Mouse (Mus musculus): Measurements from ENCODE around the gene Acbd5. TPM values are rescaled to one million over a fixed set of nuclear protein-coding genes. Genes with fewer than 3 reads are reported as not detected.

Acbd5 gene
- total RNA-seq, 4 experiments from 2014 or later = 26.2 to 29.7 (median 27.1) TPM

DNA sequence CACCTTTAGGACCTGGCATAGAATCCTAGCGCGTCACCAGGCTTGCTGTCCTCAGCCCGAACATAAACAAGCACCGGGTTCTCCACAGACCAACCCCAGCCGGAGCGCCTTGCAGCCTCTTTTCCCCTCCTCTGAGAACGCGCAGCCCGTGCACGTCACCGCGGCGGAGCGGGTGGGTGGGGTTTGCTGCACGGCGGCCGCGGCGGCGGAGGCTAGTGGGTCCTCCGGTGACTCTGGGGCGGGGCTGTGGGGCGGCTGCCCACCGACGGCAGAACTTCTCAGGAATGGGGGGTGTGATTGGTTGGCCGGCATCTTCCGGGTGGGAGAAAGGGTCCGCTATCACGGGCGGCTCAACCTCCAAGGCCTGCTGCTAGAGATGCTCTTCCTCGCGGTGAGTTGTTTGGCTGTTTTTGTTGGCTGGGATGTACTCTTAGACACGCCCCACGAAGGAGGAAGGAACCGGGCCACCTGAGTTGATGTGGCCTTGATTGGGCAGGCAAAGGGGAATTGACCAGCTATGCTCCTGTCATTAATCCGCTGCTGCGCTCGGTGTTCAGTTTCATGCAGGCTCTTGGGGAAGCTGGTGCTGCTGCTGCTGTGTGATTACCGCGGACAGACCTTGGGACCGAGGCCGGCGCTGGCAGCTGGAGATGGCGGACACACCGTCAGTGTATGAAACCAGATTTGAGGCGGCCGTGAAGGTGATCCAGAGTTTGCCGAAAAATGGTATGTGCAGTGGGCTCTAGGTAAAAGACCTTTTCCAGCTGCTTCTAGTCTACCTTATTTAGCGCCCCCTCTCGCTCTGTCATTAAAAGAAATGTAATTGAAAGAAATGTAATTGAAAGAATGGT lies 1.2 kb downstream of the Acbd5 start:
- DNase-seq (ENCODE audit: low spot score in 2 of 2) = peak; percentile 81 to 83

DNA sequence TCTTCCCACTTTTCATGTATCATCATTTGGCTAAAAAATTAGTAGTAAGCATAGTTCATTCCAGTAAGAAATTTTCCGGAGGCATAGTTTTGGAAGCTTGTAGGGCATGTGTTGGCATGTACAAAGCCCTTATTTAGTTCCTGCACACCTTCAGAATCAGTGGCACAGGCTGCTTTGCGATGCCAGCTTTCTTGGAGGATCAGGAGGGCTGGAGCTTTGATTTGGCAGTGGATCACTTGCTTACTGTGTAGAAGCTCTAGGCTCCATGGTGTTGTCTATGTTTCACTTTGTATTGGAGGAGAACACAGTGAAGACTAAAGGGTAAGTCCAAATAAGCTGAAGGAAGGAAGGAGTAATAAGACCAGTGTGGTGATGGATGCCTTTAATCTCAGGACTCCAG lies 2.5 kb downstream of the Acbd5 start:
- DNase-seq (ENCODE audit: low spot score in 2 of 2) = no peak

DNA sequence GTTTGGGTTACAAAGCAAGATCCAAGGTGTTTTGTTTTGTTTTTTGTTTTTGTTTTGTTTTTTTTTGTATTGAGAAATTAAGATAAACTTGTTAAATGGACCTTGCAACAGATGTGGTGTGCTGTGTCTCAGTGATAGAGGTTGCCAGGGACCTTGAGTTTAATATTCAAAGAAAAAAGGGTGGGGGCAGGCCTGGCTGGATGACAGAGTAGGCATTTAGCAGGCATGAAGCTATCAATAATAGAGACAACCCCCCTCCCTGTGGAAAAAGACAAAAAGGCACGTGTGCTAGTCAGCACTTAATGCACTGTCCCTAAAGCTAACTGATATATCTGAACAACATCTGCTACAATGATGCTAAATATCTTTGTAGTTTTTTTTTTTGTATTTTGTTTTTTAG lies 3.4 kb downstream of the Acbd5 start:
- DNase-seq (ENCODE audit: low spot score in 2 of 2) = no peak

DNA sequence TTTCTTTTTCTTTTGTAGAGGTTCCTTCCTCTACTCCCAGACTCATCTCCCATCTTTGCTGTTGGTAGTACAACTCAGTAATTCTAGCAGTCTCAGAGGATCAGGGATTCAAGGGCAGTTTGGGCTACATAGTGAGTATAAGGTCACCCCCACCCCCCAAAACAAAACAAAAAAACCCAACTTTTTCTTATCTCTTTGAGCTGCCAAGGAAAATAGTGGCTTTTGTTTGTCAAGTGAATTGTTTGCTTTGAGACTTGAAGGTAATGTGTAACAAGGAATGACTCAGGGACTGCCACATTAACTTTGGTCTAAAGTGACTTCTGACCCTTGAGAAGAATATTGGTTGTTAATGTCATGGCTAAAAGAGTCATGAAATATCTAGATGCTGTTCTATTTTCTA lies 7.9 kb downstream of the Acbd5 start:
- DNase-seq (ENCODE audit: low spot score in 2 of 2) = no peak

DNA sequence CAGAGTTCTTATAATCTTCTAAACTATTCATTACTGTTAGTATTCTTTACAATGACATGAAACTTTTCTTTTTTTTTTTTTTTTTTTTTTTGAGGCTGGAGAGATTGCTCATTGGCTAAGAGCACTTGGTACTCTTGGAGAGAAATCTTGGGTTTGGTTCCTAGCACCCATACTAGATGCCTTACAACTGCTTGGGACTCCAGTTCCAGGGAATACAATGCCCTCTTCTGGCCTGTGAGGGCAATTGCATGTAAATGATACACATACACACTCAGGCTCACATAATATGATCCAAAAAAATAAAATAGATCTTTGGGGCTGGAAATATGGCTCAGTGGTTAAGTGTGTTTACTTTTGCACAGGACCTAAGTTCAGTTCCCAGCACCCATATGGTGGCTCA lies 8.8 kb downstream of the Acbd5 start:
- DNase-seq (ENCODE audit: low spot score in 2 of 2) = no peak

DNA sequence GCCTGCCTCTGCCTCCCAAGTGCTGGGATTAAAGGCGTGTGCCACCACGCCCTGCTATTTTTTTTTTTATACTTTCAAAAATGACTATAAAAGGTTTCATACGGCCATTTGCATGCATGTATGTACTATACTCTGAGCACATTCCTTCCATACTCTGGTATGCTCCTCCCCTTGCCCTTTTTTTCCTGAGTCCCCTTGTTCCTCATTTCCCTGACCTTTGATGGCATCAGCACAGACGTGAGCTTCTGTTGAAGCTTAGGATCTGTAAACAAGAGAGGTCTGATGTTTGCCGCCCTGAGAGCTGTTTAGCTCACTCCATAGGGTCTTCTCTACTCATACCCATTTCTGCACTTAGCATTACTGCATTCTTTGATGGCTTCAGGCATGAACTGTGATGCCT lies 9.7 kb downstream of the Acbd5 start:
- DNase-seq (ENCODE audit: low spot score in 2 of 2) = no peak

DNA sequence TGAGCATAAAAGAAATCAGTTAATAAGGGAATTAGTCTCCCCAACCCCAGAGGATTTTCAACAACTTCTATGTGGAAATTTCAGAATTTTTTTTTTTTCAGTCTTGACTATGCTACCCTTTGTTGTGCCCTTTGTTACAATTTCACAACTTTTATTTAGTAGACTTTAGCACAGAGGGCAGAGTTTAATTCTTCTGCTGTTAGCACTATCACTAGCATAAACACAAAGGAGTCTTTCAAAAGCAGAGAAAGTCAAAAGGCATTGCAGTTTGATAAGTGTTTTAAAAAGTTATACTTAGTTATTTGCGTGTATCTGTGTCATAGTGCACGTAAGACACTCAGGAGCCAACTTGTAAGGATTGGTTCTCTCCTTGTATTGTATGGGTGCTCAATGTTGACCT lies 10.6 kb downstream of the Acbd5 start:
- DNase-seq (ENCODE audit: low spot score in 2 of 2) = no peak

DNA sequence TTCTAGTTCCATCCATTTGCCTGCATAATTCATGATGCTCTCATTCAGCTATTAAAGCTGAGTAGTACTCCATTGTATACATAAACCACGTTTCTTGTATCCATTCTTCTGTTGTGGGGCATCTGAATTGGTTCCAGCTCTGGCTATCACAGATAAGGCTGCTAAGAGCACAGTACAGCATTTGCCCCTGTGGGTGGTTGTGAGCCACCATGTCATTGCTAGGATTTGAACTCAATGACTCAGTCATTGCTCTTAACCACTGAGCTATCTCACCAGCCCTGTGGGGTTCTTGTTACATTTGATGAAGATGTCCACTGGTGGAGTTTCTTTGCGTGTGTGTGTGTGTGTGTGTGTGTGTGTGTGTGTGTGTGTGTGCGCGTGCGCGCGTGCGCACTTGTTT lies 16.6 kb downstream of the Acbd5 start:
- DNase-seq (ENCODE audit: low spot score in 2 of 2) = no peak

DNA sequence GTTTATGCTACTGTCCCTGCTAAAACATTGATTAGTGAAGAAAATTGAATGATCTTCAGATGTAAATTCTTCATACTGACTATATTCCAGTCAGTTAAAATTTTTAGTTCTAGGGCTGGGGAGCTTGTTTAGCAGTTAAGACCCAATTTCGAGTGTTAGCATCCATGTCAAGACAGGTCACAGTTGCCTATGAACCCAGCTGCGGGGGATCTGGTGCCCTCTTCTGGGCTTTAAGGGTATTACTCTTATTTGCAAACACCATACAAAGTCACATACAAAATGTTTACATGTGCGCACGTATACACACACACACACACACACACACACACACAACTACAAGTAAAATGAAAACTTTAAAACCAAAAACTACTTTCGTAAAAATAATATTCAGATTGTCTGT lies 24.2 kb downstream of the Acbd5 start:
- DNase-seq (ENCODE audit: low spot score in 2 of 2) = no peak

DNA sequence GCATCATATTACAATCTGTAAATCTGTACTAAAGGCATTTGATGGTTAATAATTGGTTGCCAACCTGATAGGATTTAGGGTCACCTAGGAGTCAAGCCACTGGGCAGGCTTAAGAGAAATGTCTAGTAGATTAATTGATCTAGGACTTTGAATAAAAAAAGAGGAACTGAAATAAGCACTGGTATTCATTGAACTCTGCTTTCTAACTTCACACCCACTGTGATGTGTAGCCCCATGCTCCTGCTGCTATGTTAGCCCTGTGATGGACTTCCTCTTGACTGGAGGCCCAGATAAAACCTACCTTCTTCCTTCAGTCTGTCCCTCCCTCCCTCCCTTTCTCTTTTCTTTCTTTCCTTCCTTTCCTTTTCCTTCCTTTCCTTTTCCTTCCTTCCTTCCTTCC lies 29.1 kb downstream of the Acbd5 start:
- DNase-seq (ENCODE audit: low spot score in 2 of 2) = no peak

DNA sequence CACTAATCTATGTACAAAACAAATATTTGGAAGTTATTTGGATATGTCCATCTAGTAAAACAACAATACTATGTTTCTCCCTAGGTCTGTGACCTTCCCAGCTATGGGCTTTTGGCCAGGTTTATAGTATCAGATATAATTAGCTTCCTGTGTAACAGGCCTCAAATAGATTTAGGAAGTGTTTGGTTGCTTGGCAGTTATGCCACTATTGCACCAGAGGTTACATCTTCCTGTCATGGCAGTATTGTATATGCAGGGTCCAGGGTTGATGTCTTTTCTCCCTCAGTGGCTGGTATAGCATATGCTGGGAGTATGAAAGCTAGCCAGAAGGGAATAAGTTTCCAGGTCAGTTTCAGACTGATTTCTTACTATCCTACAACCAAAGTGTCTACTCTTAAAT lies 34.3 kb downstream of the Acbd5 start:
- DNase-seq (ENCODE audit: low spot score in 2 of 2) = no peak

DNA sequence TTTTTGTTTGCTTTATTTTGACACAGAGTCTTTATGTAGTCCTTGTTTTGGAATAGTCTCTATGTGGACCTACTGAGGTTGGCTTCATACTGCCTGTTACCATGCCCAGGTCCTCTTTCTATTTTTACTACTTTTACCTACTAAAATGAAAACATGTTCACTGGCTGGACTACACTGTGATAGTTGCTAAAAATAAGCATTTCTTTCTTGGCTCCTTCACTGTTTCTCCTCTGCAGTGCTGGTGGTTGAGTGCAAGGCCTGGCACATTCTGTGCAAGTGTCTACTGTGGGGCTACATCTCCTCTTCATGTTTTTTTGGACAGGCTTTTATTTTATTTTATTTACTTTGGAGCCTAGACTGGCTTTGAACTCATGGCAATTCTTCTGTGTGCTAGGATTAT lies 51.6 kb downstream of the Acbd5 start:
- no peak for DNase-seq (ENCODE audit: low spot score in 2 of 2)

DNA sequence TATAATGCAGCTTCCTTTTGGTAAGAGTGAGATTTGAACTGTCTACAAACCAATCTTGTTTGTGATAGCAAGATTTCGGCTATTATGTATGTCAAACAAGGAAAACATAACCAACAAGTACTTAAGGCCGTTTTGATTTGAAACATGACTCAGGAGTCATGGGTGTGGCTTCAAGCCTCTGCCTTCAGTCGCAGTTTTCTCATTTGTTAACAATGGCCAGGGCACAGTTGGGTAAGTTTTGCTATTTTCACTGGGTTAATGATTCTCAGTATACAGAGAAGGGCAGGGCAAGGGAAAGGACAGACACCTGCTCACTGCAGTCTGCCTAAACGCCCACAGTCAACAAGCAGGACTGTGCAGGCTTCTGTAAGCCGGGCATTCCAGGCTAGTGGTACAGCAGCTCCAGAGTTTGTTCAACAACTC lies 87.2 kb downstream of the Acbd5 start:
- no peak for DNase-seq (ENCODE audit: low spot score in 2 of 2)

DNA sequence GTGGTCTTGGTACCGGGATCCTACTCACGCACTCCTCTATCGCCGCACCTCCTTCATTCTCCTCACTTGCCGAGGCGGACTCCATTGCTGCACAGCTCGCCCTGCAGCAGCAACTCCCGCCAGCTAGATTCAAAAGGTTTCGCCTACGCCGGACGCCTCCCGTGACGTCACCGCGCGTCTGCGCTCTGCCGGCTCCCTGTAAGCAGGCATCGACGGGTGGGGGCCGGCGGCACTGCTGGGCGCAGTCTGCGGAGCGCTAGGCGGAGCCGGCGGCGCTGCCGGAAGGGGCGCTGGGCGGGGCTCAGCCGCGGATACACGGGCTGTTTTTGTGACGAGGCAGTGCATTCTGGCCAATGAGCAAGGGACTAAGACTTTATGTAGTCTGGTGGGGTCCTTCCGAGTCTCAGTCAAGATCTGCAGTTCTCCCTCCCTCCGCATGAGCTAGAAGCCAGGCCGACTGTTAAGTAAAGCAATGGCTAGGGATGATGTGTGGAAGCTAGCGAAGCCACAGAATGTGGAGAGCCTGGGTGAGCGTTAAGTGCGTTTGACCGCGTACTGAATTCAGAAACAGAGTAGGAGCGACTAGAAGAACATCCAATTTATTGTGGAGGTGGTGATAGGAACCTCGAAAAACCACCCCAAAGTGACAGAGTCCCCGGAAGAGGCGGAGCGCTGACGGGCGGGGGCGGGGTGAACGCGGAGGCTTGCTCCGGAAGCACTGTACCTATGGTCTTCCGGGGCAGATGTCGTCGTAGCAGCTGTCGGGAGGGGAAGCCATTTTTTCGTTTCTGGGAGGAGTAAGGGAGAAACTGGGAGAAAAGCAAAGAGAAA lies 88.0 kb downstream of the Acbd5 start, which contains the start of the genes Mastl and Yme1l1:
Mastl (minus strand) TSS at position 248 of the 831 bp plus-strand sequence.
Yme1l1 (plus strand) TSS at position 593 of the 831 bp plus-strand sequence.
- DNase-seq (ENCODE audit: low spot score in 2 of 2) = peak; percentile 92 to 96

DNA sequence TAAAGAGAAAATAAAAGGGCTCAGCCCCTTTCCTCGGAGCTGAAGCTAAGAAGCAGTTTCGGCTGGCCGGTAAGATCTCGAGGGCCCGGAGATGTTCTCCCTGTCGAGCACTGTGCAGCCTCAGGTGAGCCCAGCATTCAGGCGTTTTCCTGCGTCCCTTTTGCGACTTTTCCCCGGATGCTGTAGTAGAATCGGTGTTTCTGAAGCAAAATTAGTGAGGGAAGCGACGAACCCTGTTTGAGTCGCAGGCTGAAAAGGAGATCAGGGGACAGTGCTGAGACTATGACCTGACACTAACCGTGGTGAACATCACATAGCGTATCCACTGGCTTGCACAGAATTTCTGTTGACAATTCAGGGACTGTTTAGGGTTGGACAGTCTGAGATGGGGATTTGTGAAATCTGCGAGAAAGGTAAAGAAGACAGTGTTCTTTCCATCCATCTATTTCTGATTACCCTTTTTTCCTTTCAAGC lies 88.7 kb downstream of the Acbd5 start:
- no peak for DNase-seq (ENCODE audit: low spot score in 2 of 2)

Other genes starting within 250 kb of the Acbd5 start
- gene Pdss1, start 172.6 kb upstream of the Acbd5 start, total RNA-seq (2022) = 10 to 100 TPM in 1 of 4 experiments, 1 to 10 TPM in 3; 8.6 to 12.1 (median 9.3) TPM
- gene Abi1, start 27.9 kb upstream of the Acbd5 start, total RNA-seq (2022) = 10 to 100 TPM; 13.1 to 21.7 (median 17.2) TPM
- under 1 TPM; 0.24 to 0.67 (median 0.34) TPM for gene Mastl, start 87.9 kb downstream of the Acbd5 start, total RNA-seq (2022)
- 10 to 100 TPM; 54.6 to 63.6 (median 57.3) TPM for gene Yme1l1, start 88.2 kb downstream of the Acbd5 start, total RNA-seq (2022)
- gene 4931423N10Rik, start 139.3 kb downstream of the Acbd5 start, total RNA-seq (2022) = under 1 TPM in 1 of 4 experiments, not detected in 3; 0.22 TPM